In the genomic region with DNA sequence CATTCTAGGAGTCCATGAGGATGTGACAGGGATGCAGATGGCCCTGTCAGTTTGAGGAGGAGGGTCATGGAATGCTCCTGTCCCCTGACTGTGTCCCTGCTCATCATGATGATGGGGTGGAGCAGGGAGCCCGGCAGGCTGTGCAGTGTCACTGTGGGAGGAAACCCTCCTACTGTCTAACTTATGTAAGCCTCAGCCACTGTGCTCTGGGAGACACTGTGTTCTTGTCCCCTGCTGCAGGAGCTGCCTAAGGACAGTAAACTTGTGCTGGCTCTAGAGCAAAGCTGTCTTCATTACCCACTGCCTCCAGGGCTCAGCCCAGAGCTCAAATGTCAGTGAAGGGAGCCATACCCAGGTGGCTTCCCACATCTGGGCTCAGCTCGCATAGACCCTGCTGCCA, we compare ENCODE assay signal across 19 mouse cellular contexts.
DNase-seq lines count a peak whose midpoint lies in the region.
"Had no signal": no experiment of that assay in that cellular context is flagged by ENCODE, and none has a peak within 500 bp of the region (broad histone marks: within the 10 kb centered on the region; RNA-seq: fewer than 3 reads in every experiment).

No protein-coding gene starts in this region.

- peak; percentile 42 to 44 for DNase-seq in frontal cortex, postnatal 36 days (ENCODE audit: low spot score in 2 of 2)
- no peak for DNase-seq in frontal cortex, postnatal 14 days (ENCODE audit: low spot score in 2 of 2)
- DNase-seq in layer of hippocampus, adult 11-12 months (ENCODE audit: low spot score) = peak; percentile 22
- DNase-seq in layer of hippocampus, adult 9-10 months (ENCODE audit: low spot score) = no peak
- peak; percentile 25 to 27 for DNase-seq in left cerebral cortex, adult 9 months (ENCODE audit: low spot score in 2 of 2)
- DNase-seq in left cerebral cortex, postnatal 14 days (ENCODE audit: low spot score in 2 of 2) = no peak
- peak; percentile 63 for DNase-seq in skeletal muscle tissue, adult 2 months (ENCODE audit: low read depth, low spot score)
- DNase-seq: adrenal gland, postnatal 25 days; cerebellum, adult 2 months; cerebellum, postnatal 14 days; heart, postnatal 10 days; kidney, adult 2 months; kidney, postnatal 36 days; liver; lung, adult 2 months; lung, postnatal 10 days; right cerebral cortex, postnatal 4 days; thymus, adult 2 months; thymus, postnatal 36 days had no signal

- intact Hi-C loops in left cerebral cortex, postnatal 14 days (cut with DNase I) = no loop called here

Comparison
In these comparisons a context has a peak if more than half of its experiments do, and no peak if none do; other contexts are left out.
1. DNase-seq: peak in frontal cortex, postnatal 36 days (2 of 2), layer of hippocampus, adult 11-12 months (single experiment), left cerebral cortex, adult 9 months (2 of 2) and skeletal muscle tissue, adult 2 months (single experiment); none in frontal cortex, postnatal 14 days (0 of 2), layer of hippocampus, adult 9-10 months (single experiment) and left cerebral cortex, postnatal 14 days (0 of 2).